Mouse (Mus musculus): ENCODE measurements at regions not wholly inside any gene's neighbourhood (a gene's known extent, or its start where the extent isn't known, plus 50 kb on each side); places are given as distances from the start of the nearest gene placed in this dataset.

GRCm38 (mm10) chr6:143665374-143665773 lies 498.4 kb downstream of the Etnk1 start:
- no peaks in the 10 kb centered on the region for H3K36me3 ChIP-seq (ENCODE audit: control insufficient read depth, insufficient read depth)
- no peak for TF ChIP-seq CEBPB (IDR thresholded peaks at IDR 0.05; ENCODE audit: insufficient read depth, poor library complexity, severe bottlenecking)
- no peak for TF ChIP-seq E2F4 (IDR thresholded peaks at IDR 0.05; ENCODE audit: insufficient read depth)
- no peak for TF ChIP-seq SRF (IDR thresholded peaks at IDR 0.05; ENCODE audit: control insufficient read depth, insufficient read length, low read depth)
- no peak for TF ChIP-seq USF1 (IDR thresholded peaks at IDR 0.05; ENCODE audit: low read depth)
- TF ChIP-seq POLR2A (IDR thresholded peaks at IDR 0.05; ENCODE audit: insufficient read length, low read depth), result no peak
- no peak for TF ChIP-seq TCF12 (IDR thresholded peaks at IDR 0.05; ENCODE audit: insufficient read depth, poor library complexity, severe bottlenecking)
- TF ChIP-seq TCF3 (IDR thresholded peaks at IDR 0.05; ENCODE audit: insufficient read length, low read depth), result no peak
- no peak for TF ChIP-seq MYOG (IDR thresholded peaks at IDR 0.05; ENCODE audit: control insufficient read depth in 1 of 3, insufficient read depth in 1 of 3, insufficient read length in 2 of 3, low read depth in 2 of 3)
- no peak for TF ChIP-seq REST (IDR thresholded peaks at IDR 0.05; ENCODE audit: insufficient read depth, insufficient read length)
- no peak for TF ChIP-seq POLR2AphosphoS2 (IDR thresholded peaks at IDR 0.05; ENCODE audit: insufficient read length, low read depth)
- TF ChIP-seq MYOD1 (IDR thresholded peaks at IDR 0.05; ENCODE audit: control insufficient read depth in 1 of 3, insufficient read length in 2 of 3, low read depth in 2 of 3), result no peak
- no peak for TF ChIP-seq MAX (IDR thresholded peaks at IDR 0.05; ENCODE audit: low read depth)
- H3K27me3 ChIP-seq (ENCODE audit: control insufficient read depth, insufficient read depth, insufficient read length), result no peaks in the 10 kb centered on the region
- no peak overlapping the region for H3K4me3 ChIP-seq
- H3K79me2 ChIP-seq (ENCODE audit: control insufficient read depth, insufficient read depth), result no peaks in the 10 kb centered on the region
- H3K4me2 ChIP-seq (ENCODE audit: low read depth), result no peak overlapping the region
- no peak overlapping the region for H3ac ChIP-seq (ENCODE audit: control insufficient read depth, insufficient read length)

GRCm38 (mm10) chr6:143668551-143668950 lies 501.5 kb downstream of the Etnk1 start:
- Histone ChIP-seq H3K4me3 (no peak overlapping the region), H3K27me3 (ENCODE audit: control insufficient read depth, insufficient read depth, insufficient read length) (no peaks in the 10 kb centered on the region), H3K36me3 (ENCODE audit: control insufficient read depth, insufficient read depth) (no peaks in the 10 kb centered on the region), H3K4me2 (ENCODE audit: low read depth) (no peak overlapping the region), H3K79me2 (ENCODE audit: control insufficient read depth, insufficient read depth) (no peaks in the 10 kb centered on the region), H3ac (ENCODE audit: control insufficient read depth, insufficient read length) (no peak overlapping the region)
- TF ChIP-seq REST (IDR thresholded peaks at IDR 0.05; ENCODE audit: insufficient read depth, insufficient read length) (no peak), E2F4 (IDR thresholded peaks at IDR 0.05; ENCODE audit: insufficient read depth) (no peak), POLR2A (IDR thresholded peaks at IDR 0.05; ENCODE audit: insufficient read length, low read depth) (no peak), MAX (IDR thresholded peaks at IDR 0.05; ENCODE audit: low read depth) (no peak), USF1 (IDR thresholded peaks at IDR 0.05; ENCODE audit: low read depth) (no peak), MYOD1 (IDR thresholded peaks at IDR 0.05; ENCODE audit: control insufficient read depth in 1 of 3, insufficient read length in 2 of 3, low read depth in 2 of 3) (no peak), SRF (IDR thresholded peaks at IDR 0.05; ENCODE audit: control insufficient read depth, insufficient read length, low read depth) (no peak), TCF12 (IDR thresholded peaks at IDR 0.05; ENCODE audit: insufficient read depth, poor library complexity, severe bottlenecking) (no peak)

GRCm38 (mm10) chr6:143669446-143670130 lies 502.6 kb downstream of the Etnk1 start:
- Histone ChIP-seq H3K4me2 (ENCODE audit: low read depth) (no peak overlapping the region), H3K79me2 (ENCODE audit: control insufficient read depth, insufficient read depth) (no peaks in the 10 kb centered on the region), H3ac (ENCODE audit: control insufficient read depth, insufficient read length) (no peak overlapping the region), H3K36me3 (ENCODE audit: control insufficient read depth, insufficient read depth) (no peaks in the 10 kb centered on the region), H3K4me3 (no peak overlapping the region), H3K27me3 (ENCODE audit: control insufficient read depth, insufficient read depth, insufficient read length) (no peaks in the 10 kb centered on the region)
- no peak for TF ChIP-seq MYOD1 (IDR thresholded peaks at IDR 0.05; ENCODE audit: control insufficient read depth in 1 of 3, insufficient read length in 2 of 3, low read depth in 2 of 3)
- TF ChIP-seq TCF3 (IDR thresholded peaks at IDR 0.05; ENCODE audit: insufficient read length, low read depth), result no peak
- TF ChIP-seq SRF (IDR thresholded peaks at IDR 0.05; ENCODE audit: control insufficient read depth, insufficient read length, low read depth), result no peak

- Histone ChIP-seq H3ac (ENCODE audit: control insufficient read depth, insufficient read length) (no peak overlapping the region), H3K4me2 (ENCODE audit: low read depth) (no peak overlapping the region), H3K4me3 (no peak overlapping the region), H3K27me3 (ENCODE audit: control insufficient read depth, insufficient read depth, insufficient read length) (no peaks in the 10 kb centered on the region), H3K36me3 (ENCODE audit: control insufficient read depth, insufficient read depth) (no peaks in the 10 kb centered on the region), H3K79me2 (ENCODE audit: control insufficient read depth, insufficient read depth) (no peaks in the 10 kb centered on the region)
- no peak for TF ChIP-seq MYOD1 (IDR thresholded peaks at IDR 0.05; ENCODE audit: control insufficient read depth in 1 of 3, insufficient read length in 2 of 3, low read depth in 2 of 3)
- TF ChIP-seq USF1 (IDR thresholded peaks at IDR 0.05; ENCODE audit: low read depth), result no peak
- no peak for TF ChIP-seq TCF12 (IDR thresholded peaks at IDR 0.05; ENCODE audit: insufficient read depth, poor library complexity, severe bottlenecking)
- no peak for TF ChIP-seq SRF (IDR thresholded peaks at IDR 0.05; ENCODE audit: control insufficient read depth, insufficient read length, low read depth)
- no peak for TF ChIP-seq MYOG (IDR thresholded peaks at IDR 0.05; ENCODE audit: control insufficient read depth in 1 of 3, insufficient read depth in 1 of 3, insufficient read length in 2 of 3, low read depth in 2 of 3)
- TF ChIP-seq REST (IDR thresholded peaks at IDR 0.05; ENCODE audit: insufficient read depth, insufficient read length), result no peak
- TF ChIP-seq TCF3 (IDR thresholded peaks at IDR 0.05; ENCODE audit: insufficient read length, low read depth), result no peak
- no peak for TF ChIP-seq E2F4 (IDR thresholded peaks at IDR 0.05; ENCODE audit: insufficient read depth)
These were observed 523.1 kb downstream of the Etnk1 start for GRCm38 (mm10) chr6:143690131-143690530.

GRCm38 (mm10) chr6:143690866-143691265 lies 523.8 kb downstream of the Etnk1 start:
- no peak for TF ChIP-seq TCF3 (IDR thresholded peaks at IDR 0.05; ENCODE audit: insufficient read length, low read depth)
- no peak for TF ChIP-seq E2F4 (IDR thresholded peaks at IDR 0.05; ENCODE audit: insufficient read depth)
- TF ChIP-seq USF1 (IDR thresholded peaks at IDR 0.05; ENCODE audit: low read depth), result no peak
- no peak for TF ChIP-seq CEBPB (IDR thresholded peaks at IDR 0.05; ENCODE audit: insufficient read depth, poor library complexity, severe bottlenecking)
- TF ChIP-seq MAX (IDR thresholded peaks at IDR 0.05; ENCODE audit: low read depth), result no peak
- no peak for TF ChIP-seq MYOG (IDR thresholded peaks at IDR 0.05; ENCODE audit: control insufficient read depth in 1 of 3, insufficient read depth in 1 of 3, insufficient read length in 2 of 3, low read depth in 2 of 3)
- TF ChIP-seq REST (IDR thresholded peaks at IDR 0.05; ENCODE audit: insufficient read depth, insufficient read length), result no peak
- TF ChIP-seq SRF (IDR thresholded peaks at IDR 0.05; ENCODE audit: control insufficient read depth, insufficient read length, low read depth), result no peak
- no peak for TF ChIP-seq POLR2AphosphoS2 (IDR thresholded peaks at IDR 0.05; ENCODE audit: insufficient read length, low read depth)
- TF ChIP-seq MYOD1 (IDR thresholded peaks at IDR 0.05; ENCODE audit: control insufficient read depth in 1 of 3, insufficient read length in 2 of 3, low read depth in 2 of 3), result no peak
- no peak for TF ChIP-seq TCF12 (IDR thresholded peaks at IDR 0.05; ENCODE audit: insufficient read depth, poor library complexity, severe bottlenecking)
- TF ChIP-seq POLR2A (IDR thresholded peaks at IDR 0.05; ENCODE audit: insufficient read length, low read depth), result no peak
- Histone ChIP-seq H3ac (ENCODE audit: control insufficient read depth, insufficient read length) (no peak overlapping the region), H3K79me2 (ENCODE audit: control insufficient read depth, insufficient read depth) (no peaks in the 10 kb centered on the region), H3K36me3 (ENCODE audit: control insufficient read depth, insufficient read depth) (no peaks in the 10 kb centered on the region), H3K27me3 (ENCODE audit: control insufficient read depth, insufficient read depth, insufficient read length) (no peaks in the 10 kb centered on the region), H3K4me2 (ENCODE audit: low read depth) (no peak overlapping the region), H3K4me3 (no peak overlapping the region)
